Mouse (Mus musculus) adrenal gland, postnatal 36 days (tissue): ENCODE data around the gene Pcbp2. TPM values are rescaled to one million over a fixed set of nuclear protein-coding genes. Genes with fewer than 3 reads are reported as not detected.

Experiments
- DNase-seq, 2 experiments: peaks; one replicate each; pipeline ENCODE4 v3.0.0; 2021; ENCODE audit warnings: mixed read lengths in 1 of 2
- total RNA-seq, 2 experiments: library from RNA; stranded (reverse); gene quantifications; 2 replicates each; pipeline ENCODE4 v1.2.3; 2021

Pcbp2 gene
- total RNA-seq, 2 experiments from 2014 or later, result 724 to 759 TPM

GRCm38 (mm10) chr15:102463666-102464065 lies 6.7 kb upstream of the Pcbp2 start:
- peak in 1 of 2 experiments; percentile 32 for DNase-seq

- no peak for DNase-seq
Observed at GRCm38 (mm10) chr15:102468675-102469370, 1.5 kb upstream of the Pcbp2 start.

- DNase-seq, result peak; percentile 81 to 89
Observed at GRCm38 (mm10) chr15:102470605-102471294, 411 bp downstream of the Pcbp2 start.

GRCm38 (mm10) chr15:102471295-102471645 lies 931 bp downstream of the Pcbp2 start:
- DNase-seq, result no peak

GRCm38 (mm10) chr15:102471727-102472126 lies 1.4 kb downstream of the Pcbp2 start:
- no peak for DNase-seq

- no peak for DNase-seq
Observed at GRCm38 (mm10) chr15:102473246-102473645, 2.9 kb downstream of the Pcbp2 start.

GRCm38 (mm10) chr15:102474520-102474919 lies 4.2 kb downstream of the Pcbp2 start:
- DNase-seq, result no peak

- DNase-seq, result no peak
Observed at GRCm38 (mm10) chr15:102483136-102483535, 12.8 kb downstream of the Pcbp2 start.

- DNase-seq, result no peak
Observed at GRCm38 (mm10) chr15:102485853-102486252, 15.5 kb downstream of the Pcbp2 start.

- no peak for DNase-seq
Observed at GRCm38 (mm10) chr15:102487664-102488063, 17.3 kb downstream of the Pcbp2 start.

GRCm38 (mm10) chr15:102498322-102498721 lies 28.0 kb downstream of the Pcbp2 start:
- no peak for DNase-seq

GRCm38 (mm10) chr15:102499370-102499769 lies 29.0 kb downstream of the Pcbp2 start:
- no peak for DNase-seq

- no peak for DNase-seq
Observed at GRCm38 (mm10) chr15:102499851-102500250, 29.5 kb downstream of the Pcbp2 start.

- no peak for DNase-seq
Observed at GRCm38 (mm10) chr15:102500479-102500878, 30.1 kb downstream of the Pcbp2 start.

- no peak for DNase-seq
Observed at GRCm38 (mm10) chr15:102501084-102501814, 30.9 kb downstream of the Pcbp2 start.

- DNase-seq, result no peak
Observed at GRCm38 (mm10) chr15:102502254-102502840, 32.0 kb downstream of the Pcbp2 start.

GRCm38 (mm10) chr15:102503447-102503846 lies 33.1 kb downstream of the Pcbp2 start, which contains the start of gene Gm10337:
Gene Gm10337, plus strand, starts transcription at chr15:102503722.
- DNase-seq, result no peak

- DNase-seq, result no peak
Observed at GRCm38 (mm10) chr15:102503924-102504782, 33.8 kb downstream of the Pcbp2 start.

- no peak for DNase-seq
Observed at GRCm38 (mm10) chr15:102505073-102505769, 34.9 kb downstream of the Pcbp2 start.

- no peak for DNase-seq
Observed at GRCm38 (mm10) chr15:102505770-102506463, 35.6 kb downstream of the Pcbp2 start.
